Mouse (Mus musculus): ENCODE data around the gene Tppp3. TPM values are rescaled to one million over a fixed set of nuclear protein-coding genes. Genes with fewer than 3 reads are reported as not detected.

The Tppp3 gene
- polyA plus RNA-seq, 1 experiment: 14.4 TPM

- Histone ChIP-seq H3K27me3 (ENCODE audit: control insufficient read depth, insufficient read depth, low read length, poor library complexity, severe bottlenecking) (no peaks in the 10 kb centered on the region), H3K9ac (ENCODE audit: low read depth, poor library complexity, severe bottlenecking) (no peak overlapping the region), H3K27ac (ENCODE audit: insufficient read depth, low read length) (no peak overlapping the region), H3K9me3 (replicated peaks; ENCODE audit: control insufficient read depth, insufficient read depth, low read length, poor library complexity, severe bottlenecking) (peaks cover 4% of the 10 kb centered on the region; the same call in 1 of the 2 replicates), H3K4me1 (ENCODE audit: control insufficient read depth, insufficient read depth, low read length) (no peaks in the 10 kb centered on the region), H3K36me3 (ENCODE audit: control insufficient read depth, insufficient read depth, low read length, poor library complexity, severe bottlenecking) (no peaks in the 10 kb centered on the region), H3K4me3 (ENCODE audit: low read depth, low read length) (no peak overlapping the region)
- TF ChIP-seq POLR2A (IDR thresholded peaks at IDR 0.05; ENCODE audit: insufficient read depth, low read length) (no peak), EP300 (IDR thresholded peaks at IDR 0.05; ENCODE audit: insufficient read depth, low read depth, low read length) (no peak), CTCF (IDR thresholded peaks at IDR 0.05; ENCODE audit: low read depth, low read length) (no peak)
These were observed 49.3 kb downstream of the Tppp3 start for GRCm38 (mm10) chr8:105422006-105422405.

- TF ChIP-seq EP300 (IDR thresholded peaks at IDR 0.05; ENCODE audit: insufficient read depth, low read depth, low read length) (no peak), POLR2A (IDR thresholded peaks at IDR 0.05; ENCODE audit: insufficient read depth, low read length) (no peak), CTCF (IDR thresholded peaks at IDR 0.05; ENCODE audit: low read depth, low read length) (no peak)
These were observed 51.5 kb downstream of the Tppp3 start for GRCm38 (mm10) chr8:105419800-105420199.

GRCm38 (mm10) chr8:105418992-105419391 lies 52.3 kb downstream of the Tppp3 start:
- H3K36me3 ChIP-seq (ENCODE audit: control insufficient read depth, insufficient read depth, low read length, poor library complexity, severe bottlenecking): no peaks in the 10 kb centered on the region
- H3K27ac ChIP-seq (ENCODE audit: insufficient read depth, low read length): no peak overlapping the region
- H3K9ac ChIP-seq (ENCODE audit: low read depth, poor library complexity, severe bottlenecking): no peak overlapping the region
- no peaks in the 10 kb centered on the region for H3K27me3 ChIP-seq (ENCODE audit: control insufficient read depth, insufficient read depth, low read length, poor library complexity, severe bottlenecking)
- no peaks in the 10 kb centered on the region for H3K4me1 ChIP-seq (ENCODE audit: control insufficient read depth, insufficient read depth, low read length)
- TF ChIP-seq CTCF (IDR thresholded peaks at IDR 0.05; ENCODE audit: low read depth, low read length) (no peak), EP300 (IDR thresholded peaks at IDR 0.05; ENCODE audit: insufficient read depth, low read depth, low read length) (no peak), POLR2A (IDR thresholded peaks at IDR 0.05; ENCODE audit: insufficient read depth, low read length) (no peak)
- H3K9me3 ChIP-seq (replicated peaks; ENCODE audit: control insufficient read depth, insufficient read depth, low read length, poor library complexity, severe bottlenecking): peaks cover 7% of the 10 kb centered on the region
- H3K4me3 ChIP-seq (ENCODE audit: low read depth, low read length): no peak overlapping the region

More at GRCm38 (mm10) chr8:105419800-105420199, 51.5 kb downstream of the Tppp3 start:
- Histone ChIP-seq H3K9me3 (replicated peaks; ENCODE audit: control insufficient read depth, insufficient read depth, low read length, poor library complexity, severe bottlenecking) (peaks cover 7% of the 10 kb centered on the region), H3K9ac (ENCODE audit: low read depth, poor library complexity, severe bottlenecking) (no peak overlapping the region), H3K27me3 (ENCODE audit: control insufficient read depth, insufficient read depth, low read length, poor library complexity, severe bottlenecking) (no peaks in the 10 kb centered on the region), H3K27ac (ENCODE audit: insufficient read depth, low read length) (no peak overlapping the region), H3K4me1 (ENCODE audit: control insufficient read depth, insufficient read depth, low read length) (no peaks in the 10 kb centered on the region), H3K4me3 (ENCODE audit: low read depth, low read length) (no peak overlapping the region), H3K36me3 (ENCODE audit: control insufficient read depth, insufficient read depth, low read length, poor library complexity, severe bottlenecking) (no peaks in the 10 kb centered on the region)

Other genes starting within 250 kb of the Tppp3 start
- gene D230025D16Rik, start 246.4 kb downstream of the Tppp3 start, polyA plus RNA-seq (2011; ENCODE audit: insufficient read depth, insufficient read length, low read depth, missing spikeins): 88.0 and 90.7 TPM in 2 replicates
- gene B3gnt9, start 216.4 kb downstream of the Tppp3 start, polyA plus RNA-seq (2011; ENCODE audit: insufficient read depth, insufficient read length, low read depth, missing spikeins): 0.37 and 0.67 TPM in 2 replicates
- gene Tradd, start 206.9 kb downstream of the Tppp3 start, polyA plus RNA-seq (2011; ENCODE audit: insufficient read depth, insufficient read length, low read depth, missing spikeins): 4.7 and 5.6 TPM in 2 replicates
- 1.5 and 1.9 TPM in 2 replicates for gene Fbxl8, start 206.9 kb downstream of the Tppp3 start, polyA plus RNA-seq (2011; ENCODE audit: insufficient read depth, insufficient read length, low read depth, missing spikeins)
- 1.1 and 1.4 TPM in 2 replicates for gene Hsf4, start 201.7 kb downstream of the Tppp3 start, polyA plus RNA-seq (2011; ENCODE audit: insufficient read depth, insufficient read length, low read depth, missing spikeins)
- 0.94 and 1.4 TPM in 2 replicates for gene Nol3, start 195.4 kb downstream of the Tppp3 start, polyA plus RNA-seq (2011; ENCODE audit: insufficient read depth, insufficient read length, low read depth, missing spikeins)
- gene 4931428F04Rik, start 181.7 kb downstream of the Tppp3 start, polyA plus RNA-seq (2011; ENCODE audit: insufficient read depth, insufficient read length, low read depth, missing spikeins): 8.2 and 9.4 TPM in 2 replicates
- 2.3 and 3.7 TPM in 2 replicates for gene Exoc3l, start 175.4 kb downstream of the Tppp3 start, polyA plus RNA-seq (2011; ENCODE audit: insufficient read depth, insufficient read length, low read depth, missing spikeins)
- 104 and 109 TPM in 2 replicates for gene E2f4, start 173.9 kb downstream of the Tppp3 start, polyA plus RNA-seq (2011; ENCODE audit: insufficient read depth, insufficient read length, low read depth, missing spikeins)
- 13.7 and 15.6 TPM in 2 replicates for gene Elmo3, start 165.9 kb downstream of the Tppp3 start, polyA plus RNA-seq (2011; ENCODE audit: insufficient read depth, insufficient read length, low read depth, missing spikeins)
- gene Lrrc29, start 145.2 kb downstream of the Tppp3 start, polyA plus RNA-seq (2011; ENCODE audit: insufficient read depth, insufficient read length, low read depth, missing spikeins): 1.5 and 1.9 TPM in 2 replicates
- gene Tmem208, start 145.2 kb downstream of the Tppp3 start, polyA plus RNA-seq (2011; ENCODE audit: insufficient read depth, insufficient read length, low read depth, missing spikeins): 31.8 and 33.3 TPM in 2 replicates
- 13.0 and 15.4 TPM in 2 replicates for gene Fhod1, start 123.6 kb downstream of the Tppp3 start, polyA plus RNA-seq (2011; ENCODE audit: insufficient read depth, insufficient read length, low read depth, missing spikeins)
- 13.7 and 14.7 TPM in 2 replicates for gene Slc9a5, start 122.7 kb downstream of the Tppp3 start, polyA plus RNA-seq (2011; ENCODE audit: insufficient read depth, insufficient read length, low read depth, missing spikeins)
- gene Plekhg4, start 98.3 kb downstream of the Tppp3 start, polyA plus RNA-seq (2011; ENCODE audit: insufficient read depth, insufficient read length, low read depth, missing spikeins): 2.6 and 3.2 TPM in 2 replicates
- 2.4 and 3.7 TPM in 2 replicates for gene Kctd19, start 58.0 kb downstream of the Tppp3 start, polyA plus RNA-seq (2011; ENCODE audit: insufficient read depth, insufficient read length, low read depth, missing spikeins)
- gene Lrrc36, start 58.0 kb downstream of the Tppp3 start, polyA plus RNA-seq (2011; ENCODE audit: insufficient read depth, insufficient read length, low read depth, missing spikeins): 0.35 and 1.3 TPM in 2 replicates
- 6.8 and 9.2 TPM in 2 replicates for gene Zdhhc1, start 25.4 kb upstream of the Tppp3 start, polyA plus RNA-seq (2011; ENCODE audit: insufficient read depth, insufficient read length, low read depth, missing spikeins)
- 0.54 and 0.61 TPM in 2 replicates for gene Hsd11b2, start 47.2 kb upstream of the Tppp3 start, polyA plus RNA-seq (2011; ENCODE audit: insufficient read depth, insufficient read length, low read depth, missing spikeins)
- 78.4 and 86.5 TPM in 2 replicates for gene Atp6v0d1, start 94.5 kb upstream of the Tppp3 start, polyA plus RNA-seq (2011; ENCODE audit: insufficient read depth, insufficient read length, low read depth, missing spikeins)
- 26.5 and 27.5 TPM in 2 replicates for gene Ripor1, start 133.7 kb upstream of the Tppp3 start, polyA plus RNA-seq (2011; ENCODE audit: insufficient read depth, insufficient read length, low read depth, missing spikeins)
- 105 and 123 TPM in 2 replicates for gene Ctcf, start 165.0 kb upstream of the Tppp3 start, polyA plus RNA-seq (2011; ENCODE audit: insufficient read depth, insufficient read length, low read depth, missing spikeins)
- not detected in 2 replicates for gene Agrp, start 165.9 kb upstream of the Tppp3 start, polyA plus RNA-seq (2011; ENCODE audit: insufficient read depth, insufficient read length, low read depth, missing spikeins)
- 4.7 and 5.6 TPM in 2 replicates for gene Carmil2, start 214.7 kb upstream of the Tppp3 start, polyA plus RNA-seq (2011; ENCODE audit: insufficient read depth, insufficient read length, low read depth, missing spikeins)
- gene Acd, start 229.6 kb upstream of the Tppp3 start, polyA plus RNA-seq (2011; ENCODE audit: insufficient read depth, insufficient read length, low read depth, missing spikeins): 30.1 and 36.7 TPM in 2 replicates
- 10.4 and 10.9 TPM in 2 replicates for gene Pard6a, start 229.6 kb upstream of the Tppp3 start, polyA plus RNA-seq (2011; ENCODE audit: insufficient read depth, insufficient read length, low read depth, missing spikeins)
- gene 4933405L10Rik, start 236.1 kb upstream of the Tppp3 start, polyA plus RNA-seq (2011; ENCODE audit: insufficient read depth, insufficient read length, low read depth, missing spikeins): not detected in 2 replicates
- 18.6 and 20.1 TPM in 2 replicates for gene Enkd1, start 236.7 kb upstream of the Tppp3 start, polyA plus RNA-seq (2011; ENCODE audit: insufficient read depth, insufficient read length, low read depth, missing spikeins)